Mouse (Mus musculus) ES-E14 (cell line): ENCODE results near the gene Mpnd. TPM values are rescaled to one million over a fixed set of nuclear protein-coding genes. Genes with fewer than 3 reads are reported as not detected.

Experiments used
- DNase-seq: peaks from one replicate; pipeline ENCODE4 v3.0.0-alpha.2; 2013; ENCODE audit warnings: low read depth, low spot score
- H3K27ac ChIP-seq: 2 replicates; pipeline ENCODE4 v1.5.1; 2012; ENCODE audit warnings: low read depth, mild to moderate bottlenecking, low read length, moderate library complexity, mixed read lengths; ENCODE audit not compliant: poor library complexity, insufficient read depth, severe bottlenecking
- H3K36me3 ChIP-seq: 2 replicates; pipeline ENCODE4 v1.6.1; 2012; ENCODE audit warnings: mild to moderate bottlenecking, low read length, moderate library complexity, mixed read lengths; ENCODE audit not compliant: control insufficient read depth, poor library complexity, insufficient read depth, severe bottlenecking
- H3K4me1 ChIP-seq, 2 experiments: fragments of 150-350 bp in 1 of 2; sonication (generic) in 1 of 2; 2 replicates each; pipeline ENCODE4 v1.6.1; 2012; ENCODE audit warnings: low read length in 2 of 2, mild to moderate bottlenecking in 1 of 2, mixed read lengths in 1 of 2; ENCODE audit not compliant: control insufficient read depth in 2 of 2, insufficient read depth in 2 of 2, poor library complexity in 1 of 2
- H3K4me3 ChIP-seq, 2 experiments: fragments of 150-350 bp in 1 of 2; sonication (generic) in 1 of 2; 2 replicates each; pipeline ENCODE4 v1.5.1; 2012; ENCODE audit warnings: low read length in 2 of 2, low read depth in 1 of 2, mild to moderate bottlenecking in 1 of 2, mixed read lengths in 1 of 2; ENCODE audit not compliant: insufficient read depth in 1 of 2, poor library complexity in 1 of 2, severe bottlenecking in 1 of 2
- H3K9ac ChIP-seq: 2 replicates; pipeline ENCODE4 v1.6.1; 2012; ENCODE audit warnings: low read depth, mild to moderate bottlenecking, low read length, mixed read lengths; ENCODE audit not compliant: poor library complexity, insufficient read depth, severe bottlenecking
- H3K9me3 ChIP-seq: fragments of 150-350 bp; sonication (generic); 2 replicates; pipeline ENCODE4 v1.6.1; 2012; ENCODE audit warnings: low read depth, mild to moderate bottlenecking, low read length; ENCODE audit not compliant: control insufficient read depth, insufficient read depth
- CHD2 ChIP-seq: IDR thresholded peaks from 2 replicates; pipeline ENCODE4 v1.6.1; 2014; ENCODE audit warnings: mild to moderate bottlenecking, low read depth, low read length, inconsistent platforms
- HCFC1 ChIP-seq: IDR thresholded peaks from 2 replicates; pipeline ENCODE4 v1.6.1; 2012; ENCODE audit warnings: low read length, inconsistent platforms, borderline replicate concordance; ENCODE audit not compliant: insufficient read depth
- MAFK ChIP-seq: IDR thresholded peaks from 2 replicates; pipeline ENCODE4 v1.6.1; 2014; ENCODE audit warnings: mild to moderate bottlenecking, low read depth, low read length, inconsistent platforms; ENCODE audit not compliant: insufficient read depth
- ZC3H11A ChIP-seq: IDR thresholded peaks from 2 replicates; pipeline ENCODE4 v1.6.1; 2012; ENCODE audit warnings: low read depth, mild to moderate bottlenecking, inconsistent platforms, low read length, borderline replicate concordance
- ZNF384 ChIP-seq: IDR thresholded peaks from 2 replicates; pipeline ENCODE4 v1.6.1; 2012; ENCODE audit warnings: low read depth, low read length, inconsistent platforms
- in situ Hi-C, 2 experiments: fragments of 600-800 bp; cut with MboI; formaldehyde crosslinking; loops; one replicate each; pipeline ENCODE4 v1.15.1; 2025; ENCODE audit warnings: low sequenced_read_pairs in 2 of 2, inconsistent platforms in 1 of 2; ENCODE audit not compliant: unreplicated experiment in 2 of 2
- total RNA-seq: library from RNA; depleted of rRNA; stranded (reverse); fragments of 300-350 nt; gene quantifications from 2 replicates; pipeline ENCODE4 v1.2.3, GENCODE M21; 2012

Mpnd gene
- total RNA-seq, 1 experiment = 39.0 TPM

DNA sequence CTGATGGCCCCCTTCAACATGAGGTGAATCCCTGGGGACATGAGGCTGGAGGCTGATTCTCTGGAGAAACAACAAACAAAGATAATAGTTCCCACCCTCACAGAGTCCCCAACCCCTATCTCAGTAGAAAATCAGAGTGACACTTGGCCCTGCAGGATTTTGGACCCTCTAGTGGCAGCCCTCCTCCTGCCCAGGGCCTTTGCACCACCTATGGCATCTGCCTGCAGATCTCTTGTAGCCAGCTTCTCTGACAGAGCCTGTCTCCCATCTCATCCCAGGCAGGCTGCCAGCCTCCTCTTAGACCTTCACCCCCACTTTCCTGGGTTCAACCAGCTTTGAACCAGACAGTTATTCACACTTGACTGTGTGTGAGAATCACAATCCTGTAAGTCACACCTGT lies 44.7 kb upstream of the Mpnd start:
- Histone ChIP-seq H3K4me3 (no peak overlapping the region), H3K27ac (no peak overlapping the region), H3K36me3 (peaks cover 14% of the 10 kb centered on the region), H3K9ac (no peak overlapping the region), H3K9me3 (no peaks in the 10 kb centered on the region), H3K4me1 (peaks cover 2 to 15% of the 10 kb centered on the region in 2 experiments; a peak in 3 of 4 replicates)
- TF ChIP-seq ZNF384 (no peak), HCFC1 (no peak), MAFK (no peak), CHD2 (no peak)
- DNase-seq = no peak
- in situ Hi-C loops = no loop called here

DNA sequence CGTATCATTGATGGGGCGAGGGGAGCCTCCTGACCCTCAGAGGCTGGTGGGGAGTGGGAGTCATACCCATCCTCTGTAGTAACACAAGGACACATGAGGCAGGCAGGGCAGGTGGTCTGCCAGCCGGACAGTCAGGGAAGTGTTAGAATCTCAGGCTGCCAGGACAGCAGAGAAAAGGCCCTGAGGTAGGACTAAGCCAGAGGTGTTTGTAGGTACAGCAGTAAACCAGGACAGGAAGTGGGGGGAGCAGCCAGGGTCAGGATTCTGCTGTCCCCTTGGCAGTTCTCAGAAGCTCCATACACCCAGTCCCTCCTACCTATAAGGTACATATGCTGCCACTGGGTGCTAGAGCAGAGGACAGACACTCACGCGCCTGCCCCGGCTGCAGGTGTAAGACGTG lies 43.9 kb upstream of the Mpnd start:
- no peaks in the 10 kb centered on the region for H3K9me3 ChIP-seq
- peaks cover 2 to 12% of the 10 kb centered on the region in 2 experiments; a peak in 2 of 4 replicates for H3K4me1 ChIP-seq
- H3K36me3 ChIP-seq = peaks cover 17% of the 10 kb centered on the region
- no peak overlapping the region for H3K27ac ChIP-seq
- DNase-seq = no peak
- TF ChIP-seq CHD2 (no peak), ZNF384 (no peak), HCFC1 (no peak), ZC3H11A (no peak), MAFK (no peak)
- no peak overlapping the region for H3K4me3 ChIP-seq
- H3K9ac ChIP-seq = no peak overlapping the region
- in situ Hi-C loops = no loop called here

DNA sequence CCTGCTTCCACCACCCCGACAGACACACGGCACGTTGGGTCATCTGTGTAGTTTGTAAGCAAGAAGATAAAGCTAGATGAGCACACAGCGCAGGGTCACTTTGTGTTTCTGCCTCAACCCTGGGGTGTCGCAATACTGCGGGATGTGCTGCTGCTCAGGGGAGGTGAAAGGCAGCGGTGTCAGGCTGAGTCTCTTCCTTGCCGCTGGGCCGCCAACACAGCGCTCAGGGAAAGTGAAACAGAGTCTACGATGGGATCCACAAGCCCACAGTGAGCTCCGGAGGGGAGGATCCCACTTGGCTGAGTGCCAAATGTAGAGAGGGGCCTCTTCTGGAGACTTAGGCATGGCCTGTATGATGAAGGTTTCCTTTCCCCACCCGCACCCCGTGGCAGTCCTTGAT lies 42.3 kb upstream of the Mpnd start:
- no peak for DNase-seq
- peaks cover 28% of the 10 kb centered on the region for H3K36me3 ChIP-seq
- no peak overlapping the region for H3K9ac ChIP-seq

DNA sequence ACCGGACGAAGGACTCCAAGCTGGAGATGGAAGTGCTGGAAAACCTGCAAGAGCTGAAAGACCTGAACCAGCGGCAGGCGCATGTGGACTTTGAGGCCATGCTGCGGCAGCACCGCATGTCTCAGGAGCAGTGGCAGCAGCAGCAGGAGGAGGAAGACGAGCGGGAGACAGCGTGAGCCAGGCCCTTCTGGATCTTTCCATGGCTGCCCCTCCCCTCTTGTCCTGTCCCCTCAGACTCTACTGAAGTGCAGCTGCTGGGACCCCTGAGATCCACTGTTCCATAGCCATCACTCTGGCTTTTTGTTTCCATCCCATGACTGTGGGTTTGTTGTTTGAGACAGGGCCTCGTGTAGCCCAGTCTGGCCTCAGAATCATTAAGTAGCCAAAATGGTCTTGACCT lies 41.0 kb upstream of the Mpnd start:
- TF ChIP-seq MAFK = no peak
- no peak for TF ChIP-seq CHD2
- TF ChIP-seq ZNF384 = no peak
- TF ChIP-seq HCFC1 = no peak
- no peak for TF ChIP-seq ZC3H11A
- no peak overlapping the region for H3K9ac ChIP-seq
- no peak overlapping the region for H3K4me3 ChIP-seq
- in situ Hi-C loops = no loop called here
- H3K4me1 ChIP-seq = peaks cover 1 to 10% of the 10 kb centered on the region in 2 experiments; a peak in 2 of 4 replicates
- peaks cover 28% of the 10 kb centered on the region for H3K36me3 ChIP-seq
- H3K9me3 ChIP-seq = no peaks in the 10 kb centered on the region
- DNase-seq = no peak
- H3K27ac ChIP-seq = no peak overlapping the region

More for the DNA sequence above, 42.3 kb upstream of the Mpnd start:
- Histone ChIP-seq H3K9me3 (no peaks in the 10 kb centered on the region), H3K27ac (no peak overlapping the region), H3K4me3 (no peak overlapping the region), H3K4me1 (peaks cover 2 to 10% of the 10 kb centered on the region in 2 experiments; a peak in 2 of 4 replicates)
- in situ Hi-C loops = no loop called here
- TF ChIP-seq HCFC1 (no peak), ZNF384 (no peak), ZC3H11A (no peak)

DNA sequence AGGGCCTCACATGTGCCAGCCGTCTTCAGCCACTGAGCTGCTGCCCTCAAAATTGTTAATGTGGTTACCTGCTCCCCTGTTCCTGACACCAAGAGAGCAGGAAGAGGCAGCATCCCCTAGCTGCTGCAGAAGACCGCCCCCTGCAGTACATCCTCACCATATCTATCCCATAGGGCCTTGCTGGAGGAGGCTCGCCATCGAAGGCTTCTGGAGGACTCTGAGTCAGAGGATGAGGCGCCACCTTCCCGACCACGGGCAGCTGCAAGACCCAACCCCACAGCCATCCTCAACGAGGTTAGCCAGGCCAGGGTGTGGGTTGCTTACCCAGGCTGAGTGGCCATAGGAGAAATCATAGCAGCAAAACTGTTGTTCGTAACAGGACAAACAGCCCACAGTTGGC lies 40.5 kb upstream of the Mpnd start:
- in situ Hi-C loops = no loop called here
- Histone ChIP-seq H3K9me3 (no peaks in the 10 kb centered on the region), H3K36me3 (peaks cover 28% of the 10 kb centered on the region), H3K4me1 (peaks cover 0 to 9% of the 10 kb centered on the region in 2 experiments; a peak in 2 of 4 replicates), H3K27ac (no peak overlapping the region), H3K4me3 (no peak overlapping the region), H3K9ac (no peak overlapping the region)
- no peak for DNase-seq
- TF ChIP-seq ZC3H11A (no peak), HCFC1 (no peak), MAFK (no peak), ZNF384 (no peak), CHD2 (no peak)
